Mouse (Mus musculus) A20 (cell line): Measurements from ENCODE around the gene Aff3.
"Not testable (repeated sequence)": the region's sequence is repeated elsewhere in the genome, so short reads cannot be mapped to it uniquely, and the experiment has no call there.

ENCODE experiments used
- DNase-seq: peaks from one replicate; pipeline ENCODE4 v3.0.0-alpha.2; 2011; ENCODE audit warnings: low read depth, low spot score

Aff3 gene

DNA sequence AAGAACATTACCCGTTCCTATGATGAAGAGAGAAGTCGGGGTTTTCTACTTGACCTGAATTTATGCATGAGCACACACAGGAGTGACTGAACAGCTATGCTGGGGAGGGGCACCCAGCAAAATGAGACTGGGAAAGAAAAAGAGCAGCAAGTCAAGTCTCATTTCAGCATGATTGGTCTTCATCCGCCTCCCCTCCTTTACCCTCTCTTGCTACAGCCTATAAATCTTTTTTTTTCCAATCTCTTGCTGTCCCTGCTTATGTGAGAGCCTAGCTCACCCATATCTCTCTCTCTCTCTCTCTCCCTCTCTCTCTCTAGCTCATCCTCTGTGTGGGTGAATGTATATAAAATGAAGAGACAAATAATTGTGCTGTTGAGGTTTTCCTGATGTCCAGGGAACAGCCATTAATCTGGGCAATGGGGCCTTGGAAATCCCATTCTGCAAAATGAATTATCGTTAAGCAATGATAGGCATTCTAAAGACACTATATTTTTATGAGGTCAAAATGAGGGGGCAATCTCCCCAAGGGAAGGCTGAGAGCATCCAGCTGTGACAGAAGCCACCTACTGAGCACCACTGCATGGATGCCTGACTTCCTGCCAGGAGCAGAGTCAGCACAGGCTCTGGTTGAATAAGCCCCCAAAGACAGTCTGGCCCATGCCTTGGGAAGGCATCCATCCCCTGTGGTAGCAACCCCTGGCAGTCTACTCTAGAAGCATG lies 224.8 kb downstream of the Aff3 start:
- no peak for DNase-seq

- DNase-seq: no peak
Observed at GRCm38 (mm10) chr1:38438447-38438846, 226.3 kb downstream of the Aff3 start.

DNA sequence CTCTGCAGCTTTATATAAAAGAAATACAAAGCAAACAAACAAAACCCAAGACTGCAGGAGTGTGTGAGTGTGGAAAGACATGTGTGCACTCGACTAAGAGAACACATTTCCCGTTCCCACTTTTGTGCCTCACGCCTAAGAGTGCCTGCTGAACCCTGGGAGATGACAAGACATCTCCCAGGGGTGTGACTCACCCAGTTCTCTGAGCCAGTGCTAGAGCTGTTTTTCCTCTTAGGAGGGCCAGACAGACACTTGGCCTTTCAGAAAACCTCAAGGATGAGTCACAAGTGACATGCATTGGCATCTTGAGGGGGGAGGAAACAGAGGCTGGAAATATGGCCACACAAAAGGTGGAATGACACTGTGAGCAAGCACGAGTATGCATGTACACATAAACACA lies 227.1 kb downstream of the Aff3 start:
- no peak for DNase-seq

DNA sequence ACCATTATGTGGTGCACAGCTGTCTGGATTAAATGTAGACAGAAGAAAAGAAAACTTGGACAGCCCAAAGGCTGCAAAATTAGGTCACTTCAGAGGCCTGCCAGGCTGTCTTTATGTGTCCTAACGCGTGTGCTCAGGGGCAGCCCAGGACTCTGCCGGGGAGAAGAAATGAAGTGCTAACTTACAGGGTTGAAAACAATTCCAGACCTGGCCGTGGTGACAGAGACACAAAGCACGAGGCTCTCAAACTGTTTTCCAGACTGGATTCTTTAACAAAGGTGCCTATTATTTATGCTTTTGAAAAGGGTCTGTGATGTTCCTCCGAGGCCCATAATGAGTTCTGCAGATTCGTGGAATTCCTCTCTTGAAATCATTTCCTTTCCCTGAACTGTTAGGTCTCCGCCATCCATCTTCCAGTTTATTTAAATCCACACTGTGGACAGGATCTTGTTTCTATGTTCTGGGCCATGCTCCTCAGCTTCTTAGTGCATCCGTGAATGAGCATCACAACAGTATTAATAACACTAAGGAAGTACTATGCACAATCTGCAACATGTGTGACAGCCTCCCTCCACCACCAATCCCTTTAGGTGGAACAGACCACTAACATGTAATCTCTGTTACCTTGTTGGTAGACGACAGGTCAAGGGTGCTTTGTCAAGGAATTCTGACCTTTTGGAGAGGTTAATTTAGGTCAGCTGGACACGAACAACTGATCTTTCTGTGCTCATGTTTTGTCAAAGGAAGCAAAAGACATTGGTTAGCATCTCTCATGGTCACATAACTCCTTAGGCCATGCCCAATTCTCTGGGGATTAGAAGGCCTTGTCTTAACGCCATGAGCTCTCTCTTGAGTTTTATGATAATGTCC lies 228.0 kb downstream of the Aff3 start:
- no peak for DNase-seq

- not testable (repeated sequence) for DNase-seq
Observed at GRCm38 (mm10) chr1:38430311-38430710, 234.4 kb downstream of the Aff3 start.

DNA sequence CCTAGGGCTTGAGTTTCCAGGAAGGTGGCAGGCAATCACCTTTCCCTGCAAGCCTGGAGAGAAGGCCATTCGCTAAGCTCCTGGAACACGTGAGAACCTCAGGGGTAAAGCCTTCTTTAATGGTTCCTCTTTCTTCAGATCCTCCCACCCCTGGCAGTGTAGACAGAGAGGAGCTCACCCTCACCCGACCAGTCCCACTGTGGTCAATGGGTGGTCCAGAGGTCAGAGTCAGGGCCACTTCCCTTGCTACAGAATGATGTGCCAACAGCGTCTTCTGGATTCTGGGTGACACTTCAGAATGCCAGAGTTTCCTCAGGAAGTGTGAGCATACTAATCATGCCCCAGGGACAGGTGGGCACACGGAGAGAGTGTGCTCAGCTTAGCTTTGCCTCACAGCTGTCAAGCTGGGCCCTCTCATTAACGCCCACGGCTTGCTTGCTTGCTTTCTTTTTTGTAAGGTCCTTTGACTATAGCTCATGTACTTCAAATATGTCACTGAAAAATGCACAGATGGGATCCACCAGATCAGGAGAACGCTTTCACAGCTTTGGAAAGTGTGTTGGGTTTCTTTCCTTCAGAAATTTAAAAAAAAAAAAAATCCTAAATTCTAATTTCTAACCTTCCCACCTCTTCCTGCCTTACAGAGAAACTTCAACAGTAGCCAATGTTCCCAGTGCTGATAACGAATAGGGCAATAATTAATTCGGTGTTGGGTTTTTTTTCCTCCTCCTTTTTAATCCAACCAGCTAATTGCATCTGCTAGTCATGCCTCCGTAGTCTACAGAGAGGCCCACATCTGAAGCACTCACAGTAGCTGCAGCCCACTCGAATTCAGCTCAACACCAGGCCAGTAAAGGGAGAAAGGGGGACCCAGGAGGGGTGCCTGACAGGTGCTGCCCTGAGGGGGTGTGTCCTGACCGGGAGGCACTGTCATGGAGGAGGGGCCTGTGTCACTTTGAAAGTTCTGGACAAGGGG lies 235.8 kb downstream of the Aff3 start:
- DNase-seq: no peak

GRCm38 (mm10) chr1:38422921-38423320 lies 241.8 kb downstream of the Aff3 start:
- no peak for DNase-seq

DNA sequence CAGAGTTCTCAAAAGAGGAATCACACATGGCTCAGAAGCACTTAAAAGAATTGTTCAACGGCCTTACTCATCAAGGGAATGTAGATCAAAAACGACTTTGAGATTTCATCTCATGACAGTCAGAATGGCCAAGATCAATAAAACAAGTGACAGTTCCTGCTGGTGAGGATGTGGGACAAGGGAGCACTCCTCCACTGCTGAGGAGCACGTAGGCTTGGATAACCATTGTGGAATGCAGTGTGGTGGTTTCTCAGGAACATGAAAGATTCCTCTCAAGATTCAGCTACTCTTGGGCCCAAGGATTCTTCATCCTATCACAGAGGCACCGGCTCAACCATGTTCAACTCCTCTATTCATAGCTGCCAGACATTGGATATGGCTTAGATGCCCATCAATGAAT lies 245.4 kb downstream of the Aff3 start:
- DNase-seq: no peak

DNA sequence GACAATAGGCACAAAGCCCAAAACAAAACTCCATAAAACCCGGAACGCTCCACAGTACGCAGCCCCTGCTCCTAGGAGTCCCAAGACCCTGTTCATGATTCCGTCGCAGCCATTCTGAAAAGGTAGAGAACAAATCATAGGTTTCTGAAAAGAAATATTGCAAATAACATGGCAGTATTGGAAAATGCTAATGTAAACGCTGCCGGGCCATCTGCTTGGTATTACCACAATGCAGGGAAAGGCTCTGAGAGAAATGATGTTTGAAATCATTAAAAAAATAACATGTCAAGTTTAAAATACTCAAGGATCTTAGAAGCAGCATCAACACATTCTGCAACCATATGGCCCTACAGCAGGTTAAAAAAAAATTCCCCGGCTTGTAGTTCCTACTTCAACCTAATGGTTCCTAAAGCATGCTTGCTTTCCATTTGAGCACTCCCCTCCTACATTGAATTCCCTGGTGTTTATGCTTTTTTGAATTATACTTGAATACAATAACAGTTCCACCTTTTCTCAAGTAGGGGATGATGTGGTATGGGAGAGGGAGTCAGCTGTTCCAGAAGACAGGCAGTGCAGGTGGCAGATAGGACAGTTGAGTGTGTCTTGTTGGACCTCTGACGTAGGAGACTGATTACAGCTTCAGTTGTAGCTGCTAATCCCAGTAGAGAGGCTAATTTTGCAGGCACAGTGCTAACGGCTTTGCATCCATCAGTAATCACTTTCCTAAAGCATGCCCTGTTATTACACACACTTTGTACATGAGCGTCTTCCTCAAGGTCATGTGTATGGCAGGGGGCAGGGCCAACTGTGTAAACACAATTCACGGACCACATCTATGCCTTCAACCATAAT lies 246.3 kb downstream of the Aff3 start:
- no peak for DNase-seq

- no peak for DNase-seq
Observed at GRCm38 (mm10) chr1:38417196-38417595, 247.6 kb downstream of the Aff3 start.

GRCm38 (mm10) chr1:38415511-38415910 lies 249.2 kb downstream of the Aff3 start:
- no peak for DNase-seq

DNA sequence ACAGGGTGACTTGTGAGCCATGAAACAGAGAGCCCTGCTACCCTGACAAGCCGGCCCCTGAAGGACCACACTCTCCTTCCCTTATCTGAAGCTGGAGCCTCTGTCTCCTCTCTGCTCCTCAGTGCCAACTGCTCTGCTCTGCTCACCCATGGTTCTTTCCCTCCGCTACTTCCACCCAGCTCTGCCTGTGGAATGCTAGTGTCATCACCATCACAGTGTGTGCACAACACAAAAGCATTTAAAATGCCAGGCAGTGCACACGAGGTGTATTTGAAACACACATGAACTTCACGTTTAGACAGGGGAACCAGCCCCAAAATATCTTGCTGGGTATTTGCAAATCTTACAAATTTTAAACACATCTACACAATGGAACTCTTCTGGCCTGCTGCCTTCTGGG lies 253.6 kb downstream of the Aff3 start:
- DNase-seq: no peak

GRCm38 (mm10) chr1:38410457-38410856 lies 254.3 kb downstream of the Aff3 start:
- DNase-seq: no peak

DNA sequence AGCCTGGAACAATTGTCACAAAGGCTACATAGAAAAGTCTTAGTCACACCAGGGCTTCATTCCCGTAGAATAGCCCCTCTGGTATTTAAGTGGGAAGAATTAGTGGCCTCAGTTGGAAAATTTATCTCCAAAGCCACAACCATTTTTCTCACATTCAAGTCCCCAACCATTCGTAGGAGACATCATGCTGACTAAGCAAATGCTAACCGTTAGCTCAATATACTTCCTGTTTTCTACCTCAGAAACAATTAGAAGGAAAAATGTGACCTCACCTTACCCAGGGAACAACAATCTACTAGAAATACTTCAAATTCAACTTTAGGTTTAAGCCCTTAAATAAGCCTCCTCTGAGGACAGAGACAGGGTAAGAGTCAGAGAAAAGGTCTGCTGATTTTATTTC lies 256.5 kb downstream of the Aff3 start:
- DNase-seq: no peak

- DNase-seq: no peak
Observed at GRCm38 (mm10) chr1:38403781-38404180, 261.0 kb downstream of the Aff3 start.

- DNase-seq: no peak
Observed at GRCm38 (mm10) chr1:38401856-38402255, 262.9 kb downstream of the Aff3 start.

DNA sequence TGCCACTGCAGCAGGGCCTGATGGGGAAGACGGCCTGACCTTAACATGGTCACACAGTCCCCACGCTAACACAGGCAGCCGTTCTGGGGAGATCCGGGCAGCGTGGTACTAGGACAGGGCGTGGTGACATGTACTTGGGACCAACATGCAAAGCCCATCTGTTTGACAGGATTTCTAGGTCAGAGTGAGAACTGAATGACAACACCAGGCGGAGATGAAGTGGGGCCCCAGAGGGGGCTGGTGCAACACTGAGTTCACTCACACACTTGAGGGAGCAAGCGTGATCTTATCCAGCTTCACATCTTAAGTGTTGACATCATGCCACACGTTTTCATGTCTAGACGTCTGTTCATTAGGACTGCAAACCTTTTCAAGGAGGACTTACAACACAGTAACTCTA lies 265.5 kb downstream of the Aff3 start:
- DNase-seq: no peak

DNA sequence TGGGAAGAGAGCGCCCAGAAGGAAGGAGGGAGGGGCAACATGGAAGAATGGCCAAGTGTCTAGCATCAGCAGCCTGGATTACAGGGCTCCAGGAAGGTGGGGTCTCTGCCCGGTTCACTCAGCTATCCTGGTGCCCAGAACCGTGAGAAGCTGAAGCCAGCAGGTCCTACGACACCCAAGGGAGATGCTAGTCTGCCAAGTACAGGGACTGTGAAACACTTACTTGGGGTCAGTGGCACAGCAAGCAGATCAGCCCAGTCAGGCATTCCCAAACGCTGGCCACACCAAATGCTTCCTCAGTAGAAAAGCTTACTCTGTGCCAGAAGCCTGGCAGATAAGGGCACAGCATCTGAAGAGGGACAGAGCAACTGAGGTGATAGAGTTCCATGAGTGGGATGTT lies 266.2 kb downstream of the Aff3 start:
- DNase-seq: no peak

GRCm38 (mm10) chr1:38395194-38395681 lies 269.5 kb downstream of the Aff3 start:
- no peak for DNase-seq

DNA sequence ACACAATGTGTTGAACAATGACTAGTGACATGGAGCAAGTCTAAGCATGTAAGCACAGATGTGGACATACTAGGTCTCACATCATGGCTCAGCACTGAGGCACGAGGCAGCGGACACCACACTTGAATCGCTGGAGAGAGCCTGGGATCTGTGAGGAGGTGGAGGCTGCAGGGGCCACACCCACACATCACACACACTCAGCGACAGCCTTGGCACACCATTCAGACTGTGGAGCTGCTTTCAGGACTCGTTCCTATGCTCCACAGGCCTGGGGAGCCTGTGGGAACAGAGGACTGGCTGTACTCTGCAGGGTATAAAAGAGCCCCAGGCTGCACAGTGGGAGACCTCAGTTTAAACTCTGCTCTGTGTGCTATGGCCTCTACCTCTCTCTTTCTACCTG lies 270.3 kb downstream of the Aff3 start:
- no peak for DNase-seq

- DNase-seq: no peak
Observed at GRCm38 (mm10) chr1:38393516-38393915, 271.2 kb downstream of the Aff3 start.
